Mouse (Mus musculus): ENCODE measurements around the gene Slc9c1. TPM values are rescaled to one million over a fixed set of nuclear protein-coding genes. Genes with fewer than 3 reads are reported as not detected.
"Not testable (repeated sequence)": the region's sequence is repeated elsewhere in the genome, so short reads cannot be mapped to it uniquely, and the experiment has no call there.

Slc9c1 gene
- polyA plus RNA-seq (2016; fragmentation: Nextera tagmentation; extraction: Ambion mirVana), result not detected in 2 replicates

DNA sequence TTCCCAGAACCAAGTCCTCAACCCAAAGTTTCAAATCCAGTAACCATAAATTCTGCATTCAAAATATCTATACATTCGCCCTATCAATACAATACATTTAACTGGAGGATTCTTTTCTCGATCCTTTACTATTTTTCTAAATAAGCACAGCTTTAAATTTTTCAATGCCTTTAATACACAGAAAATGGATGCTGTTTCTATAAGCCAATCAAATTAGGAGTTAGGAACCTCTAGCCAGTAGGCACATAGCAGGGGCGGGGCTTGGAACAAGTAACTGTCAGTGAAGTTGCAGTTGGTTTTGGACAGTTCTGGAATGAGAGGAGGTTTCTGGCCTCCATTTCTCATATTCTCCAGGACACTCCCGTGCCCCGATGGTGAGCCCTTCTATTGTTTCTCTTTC lies at the start of gene Slc9c1:
TSS of gene Slc9c1 (plus strand) at position 301 of the 400 bp plus-strand sequence.
- WGBS, result 94% methylated on average over 5 of the region's 5 CpGs
- Histone ChIP-seq H3K27ac (no peak within 1 kb of the TSS), H3K4me1 (no peaks in the 10 kb centered on the region)

DNA sequence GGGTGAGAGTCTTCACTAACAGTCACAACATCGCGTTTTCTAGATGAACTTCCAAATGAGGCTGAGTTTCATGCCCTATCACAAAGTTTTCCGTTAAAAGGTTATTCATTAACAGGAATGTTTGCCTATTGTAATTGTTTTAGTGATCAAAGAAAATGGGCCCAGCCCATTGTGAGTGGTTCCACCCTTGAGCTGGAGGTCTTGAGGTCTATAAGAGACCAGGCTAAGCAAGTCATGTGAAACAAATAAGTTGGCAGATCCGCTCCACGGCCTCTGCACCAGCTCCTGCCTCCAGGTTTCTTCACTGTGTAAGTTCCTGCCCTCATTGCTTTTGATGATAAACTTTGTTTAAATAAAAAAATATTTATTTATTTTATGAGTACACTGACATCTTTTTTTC lies 42.2 kb upstream of the Slc9c1 start, which contains the start of gene Gm609:
TSS of gene Gm609 (minus strand) at position 43 of the 400 bp plus-strand sequence.
- WGBS, result 87% methylated on average over 5 of the region's 5 CpGs
- no peaks in the 10 kb centered on the region for H3K27me3 ChIP-seq (ENCODE audit: poor library complexity, severe bottlenecking)
- no peaks in the 10 kb centered on the region for H3K36me3 ChIP-seq (replicated peaks)
- H3K9me3 ChIP-seq, result no peaks in the 10 kb centered on the region
- DNase-seq (ENCODE audit: extremely low spot score, low spot score), result no peak
- H3K4me3 ChIP-seq, result no peak within 1 kb of the TSS
- no peaks in the 10 kb centered on the region for H3K4me1 ChIP-seq
- H3K27ac ChIP-seq, result no peak within 1 kb of the TSS

More for the DNA sequence above, at the start of gene Slc9c1:
- no peak for DNase-seq (ENCODE audit: extremely low spot score, low spot score)
- Histone ChIP-seq H3K4me3 (no peak within 1 kb of the TSS), H3K9me3 (no peaks in the 10 kb centered on the region), H3K27me3 (ENCODE audit: poor library complexity, severe bottlenecking) (no peaks in the 10 kb centered on the region), H3K36me3 (replicated peaks) (no peaks in the 10 kb centered on the region)

DNA sequence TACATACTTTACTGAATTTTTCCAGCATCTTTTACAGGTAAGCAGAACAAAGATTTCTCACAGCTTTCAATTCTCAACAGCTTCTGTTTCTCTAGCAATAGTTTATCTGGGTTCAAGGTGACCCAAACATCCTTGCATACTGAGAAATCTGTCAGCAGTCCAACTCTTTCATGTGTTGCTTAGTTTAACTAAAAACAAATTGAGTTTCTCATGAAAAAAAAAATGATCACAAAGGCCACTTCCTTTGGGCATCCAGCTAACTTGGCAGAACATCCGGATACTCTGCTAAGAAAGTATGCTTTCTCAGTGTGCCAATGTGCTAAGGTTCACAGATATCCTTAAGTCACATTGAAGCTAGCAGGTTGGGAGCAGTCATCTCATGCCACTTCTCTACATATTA lies 39.8 kb upstream of the Slc9c1 start:
- WGBS, result 86% methylated on average over 1 of the region's 1 CpGs
- no peak for DNase-seq (ENCODE audit: extremely low spot score, low spot score)
- no peak overlapping the region for H3K27ac ChIP-seq
- H3K4me3 ChIP-seq, result no peak overlapping the region
- H3K9me3 ChIP-seq, result no peaks in the 10 kb centered on the region
- no peaks in the 10 kb centered on the region for H3K27me3 ChIP-seq (ENCODE audit: poor library complexity, severe bottlenecking)
- H3K4me1 ChIP-seq, result no peaks in the 10 kb centered on the region
- no peaks in the 10 kb centered on the region for H3K36me3 ChIP-seq (replicated peaks)

DNA sequence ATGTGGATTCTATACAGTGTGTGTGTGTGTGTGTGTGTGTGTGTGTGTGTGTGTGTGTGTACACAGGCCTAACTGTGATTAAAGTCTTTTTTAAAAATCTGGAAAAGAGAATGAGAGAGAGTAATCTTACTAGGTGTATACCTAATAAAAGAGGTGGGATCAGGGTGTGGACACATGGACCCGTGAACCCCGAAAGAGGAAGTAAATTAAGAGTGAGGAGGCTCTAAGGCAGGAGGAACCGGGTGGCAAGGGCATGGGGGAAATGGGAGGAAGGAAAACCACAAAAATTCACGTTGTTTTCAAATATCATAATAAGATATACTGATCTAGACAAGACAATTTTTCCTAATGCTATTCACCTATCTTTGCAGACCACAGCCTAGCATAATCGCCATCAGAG lies 9.6 kb upstream of the Slc9c1 start:
- H3K4me3 ChIP-seq, result no peak overlapping the region
- 89% methylated on average over 5 of the region's 5 CpGs for WGBS
- H3K9me3 ChIP-seq, result no peaks in the 10 kb centered on the region
- no peak overlapping the region for H3K27ac ChIP-seq
- no peaks in the 10 kb centered on the region for H3K4me1 ChIP-seq
- DNase-seq (ENCODE audit: extremely low spot score, low spot score), result no peak
- H3K27me3 ChIP-seq (ENCODE audit: poor library complexity, severe bottlenecking), result no peaks in the 10 kb centered on the region
- H3K36me3 ChIP-seq (replicated peaks), result no peaks in the 10 kb centered on the region

DNA sequence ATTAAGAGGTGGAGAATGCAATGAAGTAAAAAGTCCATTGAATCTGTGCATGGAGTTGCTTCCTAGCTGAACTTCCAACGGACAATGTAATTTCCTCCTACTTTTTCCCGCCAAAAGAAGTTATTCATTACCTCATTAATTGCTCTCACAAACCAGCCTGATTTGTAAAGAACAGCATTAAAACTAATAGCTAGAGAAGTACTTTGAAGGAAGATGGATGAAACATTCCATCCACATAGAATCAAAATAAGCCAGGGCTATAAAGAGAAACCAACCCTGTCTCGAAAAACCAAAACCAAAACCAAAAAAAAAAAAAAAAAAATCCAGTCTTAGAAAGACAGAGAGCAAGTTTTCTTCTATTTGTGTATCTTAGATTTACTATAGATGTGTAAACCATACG lies 3.2 kb upstream of the Slc9c1 start, which contains the start of gene Gm17783:
TSS of gene Gm17783 (minus strand) at position 101 of the 400 bp plus-strand sequence.
- Histone ChIP-seq H3K36me3 (replicated peaks) (no peaks in the 10 kb centered on the region), H3K27ac (no peak within 1 kb of the TSS), H3K27me3 (ENCODE audit: poor library complexity, severe bottlenecking) (no peaks in the 10 kb centered on the region), H3K9me3 (no peaks in the 10 kb centered on the region), H3K4me3 (no peak within 1 kb of the TSS), H3K4me1 (no peaks in the 10 kb centered on the region)
- no peak for DNase-seq (ENCODE audit: extremely low spot score, low spot score)
- WGBS, result 88% methylated on average over 4 of the region's 4 CpGs

DNA sequence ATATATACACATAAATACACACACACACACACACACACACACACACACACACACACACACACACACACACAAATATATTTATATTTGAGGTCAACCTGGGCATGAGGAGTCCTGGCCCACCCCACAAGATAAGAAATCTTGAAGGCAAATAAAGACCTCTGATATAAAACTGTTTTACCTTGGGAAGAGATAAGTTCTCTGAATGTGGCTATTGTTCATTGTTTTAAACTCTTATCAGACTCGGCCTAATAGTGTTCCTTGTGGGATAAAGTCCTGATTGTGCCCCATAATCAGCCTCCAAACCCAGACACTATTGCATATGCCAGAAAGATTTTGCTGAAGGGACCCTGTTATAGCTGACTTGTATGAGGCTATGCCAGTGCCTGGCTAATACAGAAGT lies 3.2 kb downstream of the Slc9c1 start:
- not testable (repeated sequence) for DNase-seq (ENCODE audit: extremely low spot score, low spot score); H3K4me1 ChIP-seq; H3K4me3 ChIP-seq; H3K9me3 ChIP-seq; H3K27me3 ChIP-seq (ENCODE audit: poor library complexity, severe bottlenecking); H3K27ac ChIP-seq; H3K36me3 ChIP-seq (replicated peaks)
- WGBS, result 83% methylated on average over 1 of the region's 1 CpGs

DNA sequence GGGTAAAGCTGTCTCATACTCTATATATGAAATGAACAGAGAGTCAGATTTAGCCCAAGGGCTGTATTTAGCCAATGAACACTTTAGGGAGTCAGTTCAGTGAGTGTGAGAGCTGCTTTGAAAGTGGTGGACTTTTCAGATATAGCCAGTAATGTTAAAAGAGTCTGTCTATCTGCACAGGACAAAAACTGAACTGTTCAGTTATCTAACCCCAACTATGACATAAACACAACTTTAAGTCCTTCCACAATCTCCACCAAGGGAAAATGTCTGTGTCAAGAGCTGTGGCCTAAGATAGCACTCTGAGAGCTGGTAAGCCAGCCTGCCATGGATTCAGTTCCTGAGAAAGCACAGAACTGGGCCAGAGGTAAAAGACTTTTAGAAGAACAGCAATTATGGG lies 7.0 kb downstream of the Slc9c1 start:
- H3K4me1 ChIP-seq, result no peaks in the 10 kb centered on the region
- no peaks in the 10 kb centered on the region for H3K27me3 ChIP-seq (ENCODE audit: poor library complexity, severe bottlenecking)
- no peak for DNase-seq (ENCODE audit: extremely low spot score, low spot score)
- H3K4me3 ChIP-seq, result no peak overlapping the region
- H3K27ac ChIP-seq, result no peak overlapping the region
- no peaks in the 10 kb centered on the region for H3K9me3 ChIP-seq
- H3K36me3 ChIP-seq (replicated peaks), result no peaks in the 10 kb centered on the region

DNA sequence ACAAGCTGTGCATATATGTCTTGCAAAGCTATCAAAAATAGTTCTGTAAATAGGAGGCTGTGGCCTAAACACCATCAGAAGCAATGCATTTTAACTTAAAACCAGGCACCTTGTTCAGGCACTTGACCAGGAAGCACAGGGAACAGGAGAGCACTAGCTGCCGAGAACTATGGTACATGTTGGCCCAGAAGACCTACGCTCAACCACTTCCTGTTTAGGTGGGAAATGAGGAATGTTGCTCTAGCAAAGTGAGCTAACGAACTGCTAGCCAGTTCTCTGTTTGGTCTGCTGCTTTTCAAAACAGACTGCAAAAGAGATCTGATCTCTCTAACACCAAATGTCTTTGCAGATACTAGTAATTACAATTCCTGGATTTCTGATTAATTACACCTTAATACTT lies 9.2 kb downstream of the Slc9c1 start:
- no peaks in the 10 kb centered on the region for H3K9me3 ChIP-seq
- no peaks in the 10 kb centered on the region for H3K4me1 ChIP-seq
- no peaks in the 10 kb centered on the region for H3K36me3 ChIP-seq (replicated peaks)
- no peak for DNase-seq (ENCODE audit: extremely low spot score, low spot score)
- no peak overlapping the region for H3K27ac ChIP-seq
- no peak overlapping the region for H3K4me3 ChIP-seq
- no peaks in the 10 kb centered on the region for H3K27me3 ChIP-seq (ENCODE audit: poor library complexity, severe bottlenecking)
- WGBS, result 80% methylated on average over 3 of the region's 3 CpGs

DNA sequence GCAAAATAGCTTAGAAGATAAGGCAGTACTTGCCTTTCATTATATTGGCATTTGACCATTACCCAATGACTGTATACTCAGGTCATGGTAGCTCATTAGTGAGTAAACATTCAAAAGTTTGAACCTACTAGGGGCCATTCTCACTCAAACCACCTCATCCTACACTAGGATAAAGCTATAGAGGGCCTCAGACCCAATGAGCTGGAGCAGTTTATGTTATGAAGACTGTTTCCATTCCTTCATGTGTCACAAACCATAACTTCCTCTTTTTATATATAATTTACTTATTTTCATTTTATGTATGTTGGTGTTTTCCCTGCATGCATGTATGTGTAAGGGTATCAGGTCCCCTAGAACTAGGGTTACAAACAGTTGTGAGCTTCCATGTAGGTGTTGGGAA lies 12.9 kb downstream of the Slc9c1 start:
- no peaks in the 10 kb centered on the region for H3K27me3 ChIP-seq (ENCODE audit: poor library complexity, severe bottlenecking)
- H3K9me3 ChIP-seq, result no peaks in the 10 kb centered on the region
- no peaks in the 10 kb centered on the region for H3K36me3 ChIP-seq (replicated peaks)
- H3K27ac ChIP-seq, result no peak overlapping the region
- H3K4me3 ChIP-seq, result no peak overlapping the region
- no peak for DNase-seq (ENCODE audit: extremely low spot score, low spot score)
- H3K4me1 ChIP-seq, result no peaks in the 10 kb centered on the region

DNA sequence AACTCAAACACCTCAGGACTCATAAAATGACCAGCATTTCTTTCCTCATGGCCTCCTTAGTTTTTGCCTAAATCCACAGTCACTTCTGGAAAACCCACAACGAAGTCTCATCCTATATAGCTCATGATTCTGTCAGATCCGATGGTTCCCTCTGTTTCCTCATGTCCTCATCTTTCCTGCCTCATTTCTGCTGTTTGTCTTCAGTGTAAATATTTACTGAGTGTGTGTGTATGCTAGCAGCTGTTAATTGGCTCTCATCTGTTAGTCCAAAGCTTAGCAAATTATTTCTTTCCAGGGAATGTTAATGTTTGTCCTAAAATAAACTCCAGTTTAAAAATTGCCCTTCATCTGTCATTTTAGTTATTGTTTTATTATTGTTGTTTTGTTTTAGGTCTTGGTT lies 16.5 kb downstream of the Slc9c1 start:
- no peak overlapping the region for H3K27ac ChIP-seq
- no peak for DNase-seq (ENCODE audit: extremely low spot score, low spot score)
- no peaks in the 10 kb centered on the region for H3K36me3 ChIP-seq (replicated peaks)
- 93% methylated on average over 2 of the region's 2 CpGs for WGBS
- H3K4me3 ChIP-seq, result no peak overlapping the region
- H3K9me3 ChIP-seq, result no peaks in the 10 kb centered on the region
- no peaks in the 10 kb centered on the region for H3K27me3 ChIP-seq (ENCODE audit: poor library complexity, severe bottlenecking)
- no peaks in the 10 kb centered on the region for H3K4me1 ChIP-seq

DNA sequence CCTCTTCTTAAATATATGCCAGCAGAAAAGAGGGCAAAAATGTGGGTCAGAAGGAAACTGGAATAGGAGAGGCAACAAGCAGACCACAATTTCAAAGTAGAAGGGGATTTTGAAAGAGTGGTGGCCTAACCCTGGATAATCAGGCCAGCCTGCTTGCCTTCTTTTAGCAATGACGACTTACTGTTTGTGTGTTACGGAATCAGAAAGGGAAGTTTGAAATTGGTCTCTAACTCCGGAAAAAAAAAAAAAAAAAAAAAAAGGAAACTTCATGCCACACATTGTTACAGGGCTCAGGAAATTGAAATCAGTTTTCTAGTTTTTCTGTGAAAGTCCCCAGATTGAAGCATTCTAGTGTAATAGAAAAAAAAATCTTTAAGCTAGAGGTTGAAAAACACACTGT lies 26.6 kb downstream of the Slc9c1 start:
- DNase-seq (ENCODE audit: extremely low spot score, low spot score), result no peak
- WGBS, result 54% methylated on average over 3 of the region's 3 CpGs
- no peak overlapping the region for H3K4me3 ChIP-seq
- H3K36me3 ChIP-seq (replicated peaks), result no peaks in the 10 kb centered on the region
- no peaks in the 10 kb centered on the region for H3K27me3 ChIP-seq (ENCODE audit: poor library complexity, severe bottlenecking)
- no peaks in the 10 kb centered on the region for H3K9me3 ChIP-seq
- H3K4me1 ChIP-seq, result no peaks in the 10 kb centered on the region
- no peak overlapping the region for H3K27ac ChIP-seq

DNA sequence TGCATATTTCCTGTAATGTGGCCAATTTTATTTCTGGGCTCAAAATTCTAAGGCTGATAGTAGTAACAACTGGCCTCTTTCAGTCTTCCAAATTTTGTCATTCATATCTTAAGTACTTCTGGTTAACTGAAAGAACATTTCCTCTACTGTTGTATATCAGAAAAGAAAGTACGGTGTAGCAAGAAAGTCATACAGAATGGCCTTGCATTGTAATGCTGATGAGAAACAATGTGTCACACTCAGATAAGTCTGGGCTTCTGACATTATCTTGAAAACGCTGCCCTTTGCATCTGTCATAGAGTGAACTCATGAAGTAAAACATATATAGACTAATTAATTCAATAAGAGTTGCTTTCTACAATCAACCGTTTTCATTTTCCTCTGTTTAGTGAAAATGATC lies 37.2 kb downstream of the Slc9c1 start:
- no peaks in the 10 kb centered on the region for H3K4me1 ChIP-seq
- H3K36me3 ChIP-seq (replicated peaks), result no peaks in the 10 kb centered on the region
- H3K27me3 ChIP-seq (ENCODE audit: poor library complexity, severe bottlenecking), result no peaks in the 10 kb centered on the region
- no peak for DNase-seq (ENCODE audit: extremely low spot score, low spot score)
- no peak overlapping the region for H3K27ac ChIP-seq
- no peak overlapping the region for H3K4me3 ChIP-seq
- WGBS, result 98% methylated on average over 3 of the region's 3 CpGs
- H3K9me3 ChIP-seq, result no peaks in the 10 kb centered on the region

DNA sequence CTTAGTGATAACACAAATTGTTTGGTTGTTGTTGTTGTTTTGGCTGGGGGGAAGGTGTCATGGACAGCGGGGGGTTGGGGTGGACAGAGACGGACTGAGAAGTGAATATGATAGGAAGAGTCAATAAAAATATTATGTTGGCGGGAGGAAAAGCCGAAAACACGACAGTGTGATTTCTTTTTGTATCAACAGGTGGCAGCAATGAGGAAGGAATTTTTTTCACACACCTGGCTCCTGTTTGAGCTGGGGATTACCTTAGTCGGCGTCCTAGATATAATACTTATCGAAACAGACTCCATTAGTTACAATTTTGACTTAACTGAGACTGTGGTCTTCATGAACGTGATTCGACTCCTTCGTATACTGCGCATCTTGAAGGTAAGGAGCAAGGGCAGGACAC lies 44.8 kb downstream of the Slc9c1 start:
- Histone ChIP-seq H3K27me3 (ENCODE audit: poor library complexity, severe bottlenecking) (no peaks in the 10 kb centered on the region), H3K27ac (no peak overlapping the region), H3K4me1 (no peaks in the 10 kb centered on the region), H3K36me3 (replicated peaks) (no peaks in the 10 kb centered on the region), H3K9me3 (no peaks in the 10 kb centered on the region), H3K4me3 (no peak overlapping the region)
- WGBS, result 64% methylated on average over 12 of the region's 12 CpGs
- no peak for DNase-seq (ENCODE audit: extremely low spot score, low spot score)

DNA sequence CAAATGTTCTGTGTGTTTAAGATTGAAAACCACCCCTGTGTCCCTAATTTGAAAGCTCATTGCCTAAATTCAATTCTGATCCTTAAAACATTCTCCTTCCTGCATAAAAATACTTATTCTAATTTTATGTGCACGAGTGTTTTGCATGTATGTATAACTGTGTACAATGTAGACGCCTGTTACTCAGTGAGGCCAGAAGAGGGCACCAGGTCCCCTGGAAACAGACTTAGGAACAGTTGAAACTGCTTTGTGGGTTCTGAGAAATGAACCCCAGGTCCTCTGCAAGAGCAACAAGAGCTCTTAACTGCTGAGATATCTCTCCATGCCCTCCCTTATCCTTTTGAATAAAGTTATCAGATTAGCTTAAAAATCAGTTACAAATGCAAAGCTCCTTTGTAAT lies 47.4 kb downstream of the Slc9c1 start:
- Histone ChIP-seq H3K4me1 (no peaks in the 10 kb centered on the region), H3K27me3 (ENCODE audit: poor library complexity, severe bottlenecking) (no peaks in the 10 kb centered on the region), H3K9me3 (no peaks in the 10 kb centered on the region), H3K27ac (no peak overlapping the region), H3K4me3 (no peak overlapping the region), H3K36me3 (replicated peaks) (no peaks in the 10 kb centered on the region)
- DNase-seq (ENCODE audit: extremely low spot score, low spot score), result no peak
- 33% methylated on average over 2 of the region's 2 CpGs for WGBS
